In genomic region chr10:111155571-111155970, GRCm38 (mm10) we compare ENCODE assay signal across 14 mouse cellular contexts.
"Had no signal": no experiment of that assay in that cellular context is flagged by ENCODE, and none has a peak within 500 bp of the region (broad histone marks: within the 10 kb centered on the region; RNA-seq: fewer than 3 reads in every experiment).

No protein-coding gene starts in this region.

- H3K27ac ChIP-seq: layer of hippocampus, adult 2 months; limb, embryonic 15.5 days; liver, embryonic 15.5 days; neural tube, embryonic 13.5 days; stomach, embryonic 15.5 days had no signal

- H3K4me2 ChIP-seq: limb, embryonic 15.5 days; lung, embryonic 14.5 days; midbrain, embryonic 11.5 days; neural tube, embryonic 13.5 days; stomach, embryonic 15.5 days had no signal

- H3K9me3 ChIP-seq: limb, embryonic 15.5 days; liver, embryonic 15.5 days; neural tube, embryonic 13.5 days; stomach, embryonic 15.5 days had no signal

- H3K4me3 ChIP-seq: layer of hippocampus, adult 2 months; limb, embryonic 15.5 days; liver, embryonic 15.5 days; neural tube, embryonic 13.5 days; stomach, embryonic 15.5 days had no signal

- H3K9ac ChIP-seq: limb, embryonic 15.5 days; liver, embryonic 15.5 days; lung, embryonic 14.5 days; neural tube, embryonic 13.5 days; stomach, embryonic 15.5 days had no signal

- H3K4me1 ChIP-seq: limb, embryonic 15.5 days; neural tube, embryonic 13.5 days; stomach, embryonic 15.5 days had no signal

- H3K36me3 ChIP-seq: limb, embryonic 15.5 days; liver, embryonic 15.5 days; neural tube, embryonic 13.5 days; stomach, embryonic 15.5 days had no signal

- H3K27me3 ChIP-seq: limb, embryonic 15.5 days; liver, embryonic 15.5 days; neural tube, embryonic 13.5 days; stomach, embryonic 15.5 days had no signal

- DNase-seq: kidney, adult 18-20 months; kidney, postnatal 10 days; kidney, postnatal 4 days; lung, embryonic 14.5 days; lung, postnatal 10 days; lung, postnatal 4 days; right cerebral cortex, postnatal 14 days had no signal

- ATAC-seq: midbrain, embryonic 16.5 days had no signal
